In the genomic region with DNA sequence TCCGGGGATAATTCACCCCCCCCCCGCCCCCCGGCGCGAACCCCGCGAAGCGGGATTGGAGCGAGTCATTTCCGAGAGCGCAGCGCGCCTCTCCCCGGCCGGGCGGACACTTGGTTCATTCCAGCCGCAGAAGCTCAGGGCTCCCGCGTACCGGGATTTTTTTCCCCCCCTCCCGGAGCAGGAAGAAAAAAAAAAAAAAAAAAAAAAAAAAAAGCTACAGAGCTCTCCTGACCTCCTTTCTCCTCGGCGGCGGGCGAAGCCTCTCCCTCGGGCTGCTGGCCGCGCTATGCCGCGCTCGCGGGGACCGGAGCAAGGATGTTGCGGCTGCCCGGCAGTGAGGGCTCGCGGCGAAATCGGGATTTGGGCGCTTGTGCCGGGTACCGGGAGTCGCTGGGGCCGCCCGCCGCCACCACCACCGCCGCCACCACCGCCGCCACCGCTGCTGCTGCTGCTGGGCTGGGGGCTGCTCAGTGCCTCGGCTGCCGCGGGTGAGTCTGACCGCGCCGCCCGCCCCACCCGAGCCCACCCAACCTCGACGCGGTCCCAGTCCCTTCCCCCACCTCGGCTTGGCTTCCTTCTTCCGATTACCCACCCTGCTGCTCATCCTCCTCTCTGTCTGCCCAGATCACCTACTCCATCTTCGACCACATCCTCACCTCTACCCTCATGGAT, we compare ENCODE assay signal across 7 mouse cellular contexts. TPM values are rescaled to one million over a fixed set of nuclear protein-coding genes. Genes with fewer than 3 reads are reported as not detected.
DNase-seq lines count a peak whose midpoint lies in the region; ATAC-seq and TF ChIP-seq lines count a peak whose summit lies in the region.

A gene (plus strand): TSS at position 74 of the 672 bp plus-strand sequence.

- TF ChIP-seq EP300 in lung, postnatal 0 days (IDR thresholded peaks at IDR 0.05) = no peak

- no peaks in the 10 kb centered on the region for H3K9me3 ChIP-seq in lung, postnatal 0 days (ENCODE audit: low read length)
- no peaks in the 10 kb centered on the region for H3K9me3 ChIP-seq in intestine, embryonic 14.5 days (ENCODE audit: control insufficient read depth, low read length)
- H3K9me3 ChIP-seq in stomach, embryonic 16.5 days (replicated peaks; ENCODE audit: control insufficient read depth, low read length) = no peaks in the 10 kb centered on the region

- H3K9ac ChIP-seq in lung, postnatal 0 days (replicated peaks; ENCODE audit: low read depth) = no peak within 1 kb of the TSS
- H3K9ac ChIP-seq in intestine, embryonic 14.5 days (ENCODE audit: low read length) = 0 out of 2 replicates have a peak within 1 kb of the TSS, but pooled peaks have one; percentile 20
- no peak within 1 kb of the TSS for H3K9ac ChIP-seq in stomach, embryonic 16.5 days (ENCODE audit: low read length)

- H3K4me3 ChIP-seq in lung, postnatal 0 days (ENCODE audit: low read depth, low read length) = no peak within 1 kb of the TSS
- peak within 1 kb of the TSS; percentile 38 for H3K4me3 ChIP-seq in intestine, embryonic 14.5 days (ENCODE audit: low read depth, low read length)
- H3K4me3 ChIP-seq in stomach, embryonic 16.5 days (replicated peaks; ENCODE audit: low read length) = peak within 1 kb of the TSS; percentile 37

- under 1% methylated on average over 23 of the region's 65 CpGs for WGBS in lung, postnatal 0 days
- under 1% methylated on average over 51 of the region's 65 CpGs for WGBS in intestine, embryonic 14.5 days
- WGBS in stomach, embryonic 16.5 days = under 1% methylated on average over 61 of the region's 65 CpGs

- H3K36me3 ChIP-seq in lung, postnatal 0 days (ENCODE audit: insufficient read depth, low read length) = no peaks in the 10 kb centered on the region
- no peaks in the 10 kb centered on the region for H3K36me3 ChIP-seq in intestine, embryonic 14.5 days (ENCODE audit: control insufficient read depth, insufficient read depth, low read length)
- no peaks in the 10 kb centered on the region for H3K36me3 ChIP-seq in stomach, embryonic 16.5 days (ENCODE audit: control insufficient read depth, insufficient read depth, low read length)

- H3K27ac ChIP-seq in lung, postnatal 0 days (ENCODE audit: low read length) = no peak within 1 kb of the TSS
- H3K27ac ChIP-seq in intestine, embryonic 14.5 days (ENCODE audit: low read depth) = no peak within 1 kb of the TSS
- H3K27ac ChIP-seq in stomach, embryonic 16.5 days (ENCODE audit: low read length) = no peak within 1 kb of the TSS

- H3K4me2 ChIP-seq in lung, postnatal 0 days (replicated peaks; ENCODE audit: low read depth, low read length) = 0 out of 2 replicates have a peak within 1 kb of the TSS, but pooled peaks have one; percentile 19
- H3K4me2 ChIP-seq in intestine, embryonic 14.5 days (ENCODE audit: low read length) = peak within 1 kb of the TSS; percentile 67
- peak within 1 kb of the TSS; percentile 55 for H3K4me2 ChIP-seq in stomach, embryonic 16.5 days (ENCODE audit: low read depth, low read length)

- DNase-seq in lung, postnatal 0 days (ENCODE audit: low spot score) = no peak
- no peak for DNase-seq in lung, postnatal 36 days
- DNase-seq in embryo, embryonic 11 days = peak; percentile 73
- peak; percentile 66 for DNase-seq in intestine, embryonic 14.5 days (ENCODE audit: low spot score)
- DNase-seq in mesoderm, embryonic 11.5 days (ENCODE audit: low read depth, low spot score) = peak; percentile 47
- no peak for DNase-seq in testis, postnatal 14 days (ENCODE audit: low spot score)

- TF ChIP-seq CTCF in lung, postnatal 0 days (IDR thresholded peaks at IDR 0.05) = no peak

- ATAC-seq in lung, postnatal 0 days = no peak
- 0 out of 2 replicates have a peak, but pooled peaks have one; percentile 43 for ATAC-seq in intestine, embryonic 14.5 days (replicated peaks; ENCODE audit: low FRiP score, low TSS enrichment, low read depth)
- no peak for ATAC-seq in stomach, embryonic 16.5 days (ENCODE audit: insufficient read depth, low FRiP score)

- H3K27me3 ChIP-seq in lung, postnatal 0 days (replicated peaks; ENCODE audit: insufficient read depth, low read length) = peaks cover 44% of the 10 kb centered on the region
- peaks cover 68% of the 10 kb centered on the region for H3K27me3 ChIP-seq in intestine, embryonic 14.5 days (replicated peaks; ENCODE audit: control insufficient read depth, insufficient read depth, low read length)
- H3K27me3 ChIP-seq in stomach, embryonic 16.5 days (ENCODE audit: control insufficient read depth, insufficient read depth, low read length) = peaks cover 60% of the 10 kb centered on the region

- no peaks in the 10 kb centered on the region for H3K4me1 ChIP-seq in lung, postnatal 0 days (ENCODE audit: insufficient read depth, low read depth, low read length)
- peaks cover 6% of the 10 kb centered on the region; the same call in 1 of the 2 replicates for H3K4me1 ChIP-seq in intestine, embryonic 14.5 days (replicated peaks; ENCODE audit: control insufficient read depth, insufficient read depth, low read length)
- no peaks in the 10 kb centered on the region; the same call in 1 of the 2 replicates for H3K4me1 ChIP-seq in stomach, embryonic 16.5 days (ENCODE audit: control insufficient read depth, insufficient read depth, low read length)

RNA-seq across cellular contexts. Expression of the gene that starts here (rescaled TPM):
- 0.04 and 0.05 TPM in 2 replicates for polyA plus RNA-seq in lung, postnatal 0 days (2015; fragmentation: Nextera tagmentation; extraction: Ambion mirVana)
- 0.18 and 0.19 TPM in 2 replicates for polyA plus RNA-seq in intestine, embryonic 14.5 days (2014; fragmentation: Nextera tagmentation; extraction: Ambion mirVana)
- 0.27 and 0.32 TPM in 2 replicates for polyA plus RNA-seq in stomach, embryonic 16.5 days (2015; fragmentation: Nextera tagmentation; extraction: Ambion mirVana)

Comparison
In these comparisons a context has a peak if more than half of its experiments do, and no peak if none do; other contexts are left out.
1. Peak in DNase-seq, ATAC-seq, H3K4me3 ChIP-seq, H3K9ac ChIP-seq and H3K4me2 ChIP-seq in intestine, embryonic 14.5 days; RNA of the gene not detected or under 1 TPM.
2. DNase-seq: peak in embryo, embryonic 11 days (single experiment) and mesoderm, embryonic 11.5 days (single experiment); none in lung, postnatal 0 days (single experiment), lung, postnatal 36 days (single experiment) and testis, postnatal 14 days (single experiment).
3. Peak in every context shown above with its lines, with median percentiles within 50 percentile points of each other: H3K4me2 ChIP-seq.